Mouse (Mus musculus) forebrain, embryonic 15.5 days (tissue): Measurements from ENCODE around the gene Tmprss9. TPM values are rescaled to one million over a fixed set of nuclear protein-coding genes. Genes with fewer than 3 reads are reported as not detected.
A peak's percentile ranks its signal among the peaks of the same experiment; 100 is the strongest.

Experiments
- ATAC-seq: fragments of 200-750 bp; cut with Nextera tagmentation; replicated peaks from 2 replicates; pipeline ENCODE4 v1.8.0; 2017; ENCODE audit warnings: mild to moderate bottlenecking, moderate TSS enrichment, moderate library complexity
- H3K27ac ChIP-seq: fragments of 300-500 bp; sonication (generic); replicated peaks from 2 replicates; pipeline ENCODE4 v1.5.1; 2015; ENCODE audit warnings: mild to moderate bottlenecking, inconsistent platforms
- H3K27me3 ChIP-seq: fragments of 300-500 bp; sonication (generic); 2 replicates; pipeline ENCODE4 v1.6.1; 2015; ENCODE audit warnings: inconsistent platforms
- H3K36me3 ChIP-seq: fragments of 300-500 bp; sonication (generic); 2 replicates; pipeline ENCODE4 v1.6.1; 2015; ENCODE audit warnings: mild to moderate bottlenecking, inconsistent platforms
- H3K4me1 ChIP-seq: fragments of 300-500 bp; sonication (generic); 2 replicates; pipeline ENCODE4 v1.6.1; 2015; ENCODE audit warnings: inconsistent platforms
- H3K4me2 ChIP-seq: fragments of 300-500 bp; sonication (generic); replicated peaks from 2 replicates; pipeline ENCODE4 v1.6.1; 2015; ENCODE audit warnings: mild to moderate bottlenecking, inconsistent platforms
- H3K4me3 ChIP-seq: fragments of 300-500 bp; sonication (generic); 2 replicates; pipeline ENCODE4 v1.5.1; 2015; ENCODE audit warnings: mild to moderate bottlenecking, inconsistent platforms
- H3K9ac ChIP-seq: fragments of 300-500 bp; sonication (generic); replicated peaks from 2 replicates; pipeline ENCODE4 v1.6.1; 2015; ENCODE audit warnings: mild to moderate bottlenecking, inconsistent platforms
- H3K9me3 ChIP-seq: fragments of 300-500 bp; sonication (generic); 2 replicates; pipeline ENCODE4 v1.6.1; 2016; ENCODE audit warnings: inconsistent platforms
- WGBS: fragments of 180-500 bp; shearing (Covaris S2); methylation state at CpG from one replicate; pipeline ENCODE4 v1.1.7; 2015; ENCODE audit warnings: mixed read lengths; 5-methylcytosine and 5-hydroxymethylcytosine counted together
- polyA plus RNA-seq: library from polyadenylated mRNA; unstranded; fragments of >200 nt; fragmentation: Nextera tagmentation; extraction: Ambion mirVana; gene quantifications from 2 replicates; pipeline ENCODE4 v1.2.1, GENCODE M21; 2015

Tmprss9 gene
- polyA plus RNA-seq, 1 experiment from 2014 or later = 0.15 TPM

DNA sequence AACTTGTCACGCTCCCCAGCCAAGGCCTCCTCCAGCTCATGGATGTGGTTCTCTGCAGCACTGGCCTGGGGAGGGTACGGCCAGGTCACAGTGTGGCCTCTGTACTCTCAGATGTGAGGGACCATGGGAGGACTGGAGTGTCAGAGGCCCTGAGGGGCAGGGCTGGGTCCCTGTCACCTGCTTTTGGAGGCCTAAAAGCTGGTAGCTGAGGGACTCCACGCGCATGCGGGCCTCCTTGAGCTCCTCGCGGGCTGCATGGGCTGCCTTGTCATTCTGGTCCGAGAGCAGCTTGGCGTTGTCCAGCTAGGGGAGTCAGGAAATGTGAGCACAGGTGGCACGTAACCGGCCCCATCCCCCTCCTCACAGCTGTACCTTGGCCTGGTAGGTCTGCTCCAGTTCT is 33.1 kb downstream of the Tmprss9 start:
- no peaks in the 10 kb centered on the region for H3K9me3 ChIP-seq
- peaks cover 52% of the 10 kb centered on the region for H3K36me3 ChIP-seq
- H3K4me2 ChIP-seq = no peak overlapping the region
- no peak overlapping the region for H3K9ac ChIP-seq
- WGBS = 94% methylated on average over 11 of the region's 11 CpGs
- H3K4me1 ChIP-seq = peaks cover 4% of the 10 kb centered on the region
- no peak overlapping the region for H3K4me3 ChIP-seq
- no peak overlapping the region for H3K27ac ChIP-seq
- ATAC-seq = no peak
- H3K27me3 ChIP-seq = no peaks in the 10 kb centered on the region

DNA sequence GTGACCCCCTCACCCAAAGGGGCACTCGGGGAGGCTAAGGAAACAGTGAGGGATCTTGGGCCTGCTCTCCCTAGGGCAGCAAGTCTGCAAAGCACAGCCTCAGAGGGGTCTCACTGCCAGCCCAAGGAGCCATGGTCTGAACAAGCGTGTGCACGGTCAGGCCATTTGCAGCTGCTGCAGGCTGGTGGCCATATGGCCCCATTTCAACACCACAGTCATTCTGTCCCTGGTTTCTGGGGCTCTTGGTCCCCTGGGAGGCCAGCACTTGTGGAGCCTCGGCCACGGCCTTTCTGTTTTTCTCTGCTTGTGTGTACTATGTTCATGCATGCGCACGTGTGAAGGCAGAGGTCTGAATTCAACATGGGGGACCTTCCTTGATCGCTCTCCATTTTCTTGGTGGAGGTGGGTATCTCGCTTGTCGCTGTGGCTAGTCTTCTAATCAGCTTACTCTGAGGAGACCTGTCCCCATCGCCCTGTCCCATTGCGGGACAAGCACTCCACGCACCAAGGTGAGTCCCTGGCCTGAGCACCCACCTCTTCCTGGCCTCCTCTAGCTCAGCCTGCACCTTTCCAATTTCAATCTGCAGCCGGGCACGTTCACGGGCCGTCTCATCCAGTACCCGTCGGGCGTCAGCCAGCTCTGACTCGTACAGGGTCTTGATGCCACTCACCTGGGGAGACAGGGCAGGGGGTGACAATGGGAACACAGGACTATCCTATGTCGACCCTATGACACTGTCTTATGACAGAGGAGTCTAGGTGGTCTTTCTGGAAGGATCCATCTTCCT is 37.9 kb downstream of the Tmprss9 start:
- 94% methylated on average over 22 of the region's 22 CpGs for WGBS
- no peaks in the 10 kb centered on the region for H3K4me1 ChIP-seq
- H3K9me3 ChIP-seq = no peaks in the 10 kb centered on the region
- peaks cover 54% of the 10 kb centered on the region for H3K36me3 ChIP-seq
- no peak overlapping the region for H3K4me2 ChIP-seq
- no peak for ATAC-seq
- H3K27me3 ChIP-seq = no peaks in the 10 kb centered on the region
- H3K4me3 ChIP-seq = no peak overlapping the region
- no peak overlapping the region for H3K9ac ChIP-seq
- no peak overlapping the region for H3K27ac ChIP-seq

DNA sequence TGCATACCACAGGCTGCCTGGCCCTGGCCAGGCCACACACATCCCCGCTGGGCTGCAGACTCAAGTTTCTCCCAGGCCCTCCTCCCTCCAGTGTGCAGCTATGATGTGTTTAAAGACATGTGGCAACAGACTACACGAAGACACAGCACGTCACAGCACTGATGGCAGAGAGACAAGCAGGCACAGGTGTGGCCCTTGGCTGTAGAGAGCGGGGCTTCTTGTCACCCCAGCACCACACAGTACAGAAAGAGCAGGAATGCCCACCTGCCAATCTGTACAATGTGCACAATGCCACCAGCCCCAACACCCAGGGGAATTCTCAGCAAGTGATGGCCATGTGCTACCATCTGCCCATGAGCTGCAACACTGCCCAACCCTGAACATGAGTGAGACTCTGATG is 39.7 kb downstream of the Tmprss9 start:
- peaks cover 8% of the 10 kb centered on the region for H3K4me1 ChIP-seq
- no peaks in the 10 kb centered on the region for H3K27me3 ChIP-seq
- 93% methylated on average over 4 of the region's 4 CpGs for WGBS
- H3K4me2 ChIP-seq = no peak overlapping the region
- ATAC-seq = no peak
- peaks cover 39% of the 10 kb centered on the region for H3K36me3 ChIP-seq
- no peak overlapping the region for H3K4me3 ChIP-seq
- H3K9me3 ChIP-seq = no peaks in the 10 kb centered on the region
- H3K27ac ChIP-seq = no peak overlapping the region
- H3K9ac ChIP-seq = no peak overlapping the region

DNA sequence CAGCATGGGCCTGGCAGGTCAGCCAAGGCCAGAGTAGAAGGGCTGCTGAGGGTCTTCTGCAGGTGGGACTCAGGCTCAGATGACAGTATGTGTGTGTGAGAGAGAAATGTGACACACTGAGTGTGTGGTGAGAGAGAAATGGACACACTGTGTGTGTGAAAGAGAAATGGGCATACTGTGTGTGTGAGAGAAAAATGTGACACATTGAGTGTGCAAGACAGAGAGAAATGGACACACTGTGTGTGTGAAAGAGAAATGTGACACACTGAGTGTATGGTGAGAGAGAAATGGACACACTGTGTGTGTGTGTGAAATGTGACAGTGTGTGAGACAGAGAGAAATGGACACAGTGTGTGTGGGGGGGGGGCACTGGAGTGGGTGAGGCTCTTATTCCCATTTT is 40.2 kb downstream of the Tmprss9 start:
- Histone ChIP-seq H3K4me3 (no peak overlapping the region), H3K36me3 (peaks cover 39% of the 10 kb centered on the region), H3K9ac (no peak overlapping the region), H3K27ac (no peak overlapping the region), H3K4me1 (peaks cover 14% of the 10 kb centered on the region), H3K9me3 (no peaks in the 10 kb centered on the region), H3K27me3 (no peaks in the 10 kb centered on the region), H3K4me2 (no peak overlapping the region)
- no peak for ATAC-seq

DNA sequence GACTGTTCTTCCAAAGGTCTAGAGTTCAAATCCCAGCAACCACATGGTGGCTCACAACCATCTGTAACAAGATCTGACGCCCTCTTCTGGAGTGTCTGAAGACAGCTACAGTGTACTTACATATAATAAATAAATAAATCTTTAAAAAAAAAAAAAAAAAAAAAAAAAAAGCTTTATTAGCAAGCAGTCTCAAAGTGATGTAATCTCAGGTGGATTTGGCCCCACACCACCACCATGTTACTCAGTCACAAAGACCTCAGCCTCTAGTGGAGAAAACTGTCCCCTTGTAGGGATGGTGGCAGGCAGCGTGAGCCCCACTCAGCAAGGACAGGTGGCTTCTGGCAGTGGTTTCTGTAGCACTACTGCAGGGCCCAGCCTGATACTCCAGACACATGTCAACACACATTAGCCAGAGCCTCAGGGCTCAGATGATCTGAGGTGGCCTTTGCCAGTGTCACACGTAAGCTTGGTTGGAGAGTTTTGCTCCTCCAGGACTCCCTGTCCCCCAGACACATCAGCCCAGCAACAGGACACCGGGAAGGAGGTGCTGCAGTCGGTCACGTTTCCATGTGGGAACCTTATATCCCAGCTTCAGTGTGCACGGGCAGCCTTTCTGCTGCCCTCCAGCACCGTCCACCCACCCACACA is 41.8 kb downstream of the Tmprss9 start:
- WGBS = 87% methylated on average over 7 of the region's 8 CpGs
- Histone ChIP-seq H3K9me3 (no peaks in the 10 kb centered on the region), H3K27me3 (no peaks in the 10 kb centered on the region), H3K4me2 (no peak overlapping the region), H3K9ac (no peak overlapping the region), H3K36me3 (peaks cover 31% of the 10 kb centered on the region), H3K27ac (no peak overlapping the region), H3K4me3 (no peak overlapping the region), H3K4me1 (peaks cover 22% of the 10 kb centered on the region)
- ATAC-seq = no peak

DNA sequence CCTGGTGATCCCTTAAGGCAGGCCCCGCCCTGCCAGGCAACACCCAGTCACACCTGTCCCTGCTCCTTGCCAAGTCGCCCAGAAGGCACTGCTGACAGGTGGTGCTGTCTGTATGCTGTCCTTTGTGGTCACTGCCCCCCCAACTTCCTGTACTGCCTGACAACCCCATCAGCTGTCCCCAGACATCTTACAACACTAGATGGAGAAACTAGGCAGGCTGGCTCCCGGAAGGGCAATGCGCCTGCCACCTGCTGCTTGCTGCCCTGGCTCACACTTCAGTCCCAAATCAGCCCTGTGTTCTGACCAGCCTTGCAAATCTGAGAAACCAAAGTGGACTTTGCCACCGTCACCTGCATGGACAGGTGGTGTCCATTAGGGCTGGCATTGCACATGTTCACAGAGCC is 42.6 kb downstream of the Tmprss9 start:
- Histone ChIP-seq H3K27ac (no peak overlapping the region), H3K4me3 (no peak overlapping the region), H3K36me3 (peaks cover 25% of the 10 kb centered on the region), H3K4me2 (no peak overlapping the region), H3K27me3 (no peaks in the 10 kb centered on the region), H3K4me1 (peaks cover 24% of the 10 kb centered on the region), H3K9ac (no peak overlapping the region), H3K9me3 (no peaks in the 10 kb centered on the region)
- 87% methylated on average over 5 of the region's 5 CpGs for WGBS
- no peak for ATAC-seq

DNA sequence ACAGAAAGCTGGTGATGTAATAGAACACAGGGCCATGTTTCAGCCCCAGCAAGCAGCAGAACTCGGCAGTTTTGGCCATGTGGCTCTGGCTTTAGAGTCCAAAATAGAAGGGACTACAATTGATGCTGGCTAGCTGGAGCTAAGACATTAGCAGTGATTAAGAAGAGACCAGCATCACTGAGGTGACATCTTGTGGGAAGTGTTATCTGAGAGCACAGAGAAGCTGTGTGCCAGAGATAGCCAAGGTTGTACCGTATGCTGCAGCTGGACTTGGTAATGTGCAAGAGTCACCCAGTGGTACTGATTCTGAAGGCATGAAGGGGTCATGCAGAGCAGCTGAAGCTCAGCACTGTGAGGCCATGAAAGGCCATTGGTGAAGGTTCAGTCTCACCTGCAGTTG is 43.6 kb downstream of the Tmprss9 start:
- Histone ChIP-seq H3K27ac (no peak overlapping the region), H3K36me3 (peaks cover 15% of the 10 kb centered on the region), H3K9me3 (no peaks in the 10 kb centered on the region), H3K4me2 (no peak overlapping the region), H3K4me1 (peaks cover 24% of the 10 kb centered on the region), H3K9ac (no peak overlapping the region), H3K4me3 (no peak overlapping the region), H3K27me3 (no peaks in the 10 kb centered on the region)
- WGBS = 85% methylated on average over 2 of the region's 2 CpGs
- no peak for ATAC-seq

DNA sequence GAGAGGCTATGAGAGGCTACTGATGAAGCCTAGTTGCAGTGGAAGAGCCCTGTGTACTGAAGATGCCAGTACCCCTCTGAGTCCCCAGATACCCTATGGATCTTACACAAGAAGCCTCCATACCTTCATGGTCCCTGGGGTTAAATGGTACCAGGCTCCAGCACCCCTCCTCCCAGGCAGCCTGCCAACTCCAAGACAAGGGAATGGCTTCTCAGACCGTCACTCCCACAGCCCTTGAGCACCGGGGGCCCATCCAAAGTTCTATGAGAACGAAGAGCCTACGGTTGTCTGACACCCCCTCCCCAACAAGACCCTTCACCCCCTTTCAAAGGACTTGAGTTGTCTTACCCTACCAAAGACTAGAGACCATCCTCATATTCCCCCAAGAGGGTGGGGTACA is 44.1 kb downstream of the Tmprss9 start:
- ATAC-seq = no peak
- no peak overlapping the region for H3K9ac ChIP-seq
- no peaks in the 10 kb centered on the region for H3K27me3 ChIP-seq
- H3K4me2 ChIP-seq = no peak overlapping the region
- H3K4me3 ChIP-seq = no peak overlapping the region
- peaks cover 11% of the 10 kb centered on the region for H3K36me3 ChIP-seq
- WGBS = 80% methylated on average over 4 of the region's 4 CpGs
- peaks cover 24% of the 10 kb centered on the region for H3K4me1 ChIP-seq
- H3K9me3 ChIP-seq = no peaks in the 10 kb centered on the region
- H3K27ac ChIP-seq = no peak overlapping the region

DNA sequence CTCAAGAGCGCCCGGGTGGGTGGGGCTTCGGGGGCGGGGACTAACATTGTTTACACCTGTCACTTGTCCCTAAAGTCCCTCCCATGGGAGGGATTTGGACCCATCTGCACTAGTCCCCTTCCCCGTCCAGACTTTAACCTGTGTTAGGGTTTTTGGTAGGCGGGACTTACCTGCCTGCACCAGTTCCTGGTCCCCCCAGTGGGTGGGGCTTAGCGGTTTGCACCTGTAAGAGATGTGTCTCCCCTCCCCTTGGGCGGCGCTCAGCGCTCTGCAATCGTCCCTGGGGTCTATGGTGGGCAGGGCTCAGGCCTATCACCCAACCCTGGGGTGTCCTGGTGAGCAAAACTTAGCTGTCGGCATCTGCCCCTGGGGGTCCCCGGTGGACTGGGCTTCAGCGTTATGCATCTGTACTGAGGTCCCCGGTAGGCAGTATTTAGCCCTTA is 45.7 kb downstream of the Tmprss9 start:
- ATAC-seq = peak; percentile 49
- WGBS = 3% methylated on average over 15 of the region's 15 CpGs
- Histone ChIP-seq H3K9me3 (no peaks in the 10 kb centered on the region), H3K27me3 (no peaks in the 10 kb centered on the region), H3K36me3 (no peaks in the 10 kb centered on the region), H3K27ac (peak overlapping the region; percentile 80), H3K9ac (peak overlapping the region; percentile 80), H3K4me2 (peak overlapping the region; percentile 92), H3K4me3 (peak overlapping the region; percentile 85), H3K4me1 (peaks cover 24% of the 10 kb centered on the region)

DNA sequence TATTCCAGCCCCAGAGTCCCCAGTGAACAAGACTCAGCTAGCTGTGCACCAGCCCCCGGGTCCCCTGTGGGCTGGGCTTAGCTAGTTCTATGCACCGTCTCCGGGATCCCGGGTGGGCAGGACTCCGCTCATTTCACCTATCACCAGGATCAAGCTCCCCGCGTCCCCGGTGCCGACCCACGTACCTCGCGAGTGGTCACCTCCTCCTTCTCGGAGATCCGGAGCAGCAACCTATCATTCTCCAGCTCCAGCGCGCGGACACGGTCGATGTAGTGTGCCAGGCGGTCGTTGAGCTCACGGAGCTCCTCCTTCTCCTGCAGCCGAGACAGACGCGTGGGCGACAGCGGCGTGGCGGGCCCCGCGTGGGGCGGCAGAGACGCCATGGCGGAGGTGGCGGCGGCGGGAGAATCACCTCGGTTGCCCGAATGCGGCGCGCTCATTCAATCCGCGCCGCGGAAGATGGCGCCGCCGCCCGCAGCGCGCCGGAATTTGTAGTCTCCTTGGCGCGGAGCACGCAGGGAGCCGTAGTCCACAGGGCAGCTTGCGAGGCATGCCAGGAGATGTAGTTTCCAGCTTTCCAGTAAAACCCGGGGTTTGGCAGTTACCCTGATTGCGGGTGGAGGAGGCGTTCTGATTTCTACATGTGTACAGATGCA is 46.3 kb downstream of the Tmprss9 start, which contains the start of gene Lmnb2:
Gene Lmnb2 (minus strand): TSS at position 467 of the 656 bp plus-strand sequence.
- Histone ChIP-seq H3K36me3 (no peaks in the 10 kb centered on the region), H3K4me3 (peak within 1 kb of the TSS; percentile 85), H3K4me1 (peaks cover 24% of the 10 kb centered on the region), H3K9ac (peak within 1 kb of the TSS; percentile 80), H3K27ac (peak within 1 kb of the TSS; percentile 80), H3K9me3 (no peaks in the 10 kb centered on the region), H3K4me2 (peak within 1 kb of the TSS; percentile 92), H3K27me3 (no peaks in the 10 kb centered on the region)
- ATAC-seq = peak; percentile 83
- under 1% methylated on average over 61 of the region's 61 CpGs for WGBS

DNA sequence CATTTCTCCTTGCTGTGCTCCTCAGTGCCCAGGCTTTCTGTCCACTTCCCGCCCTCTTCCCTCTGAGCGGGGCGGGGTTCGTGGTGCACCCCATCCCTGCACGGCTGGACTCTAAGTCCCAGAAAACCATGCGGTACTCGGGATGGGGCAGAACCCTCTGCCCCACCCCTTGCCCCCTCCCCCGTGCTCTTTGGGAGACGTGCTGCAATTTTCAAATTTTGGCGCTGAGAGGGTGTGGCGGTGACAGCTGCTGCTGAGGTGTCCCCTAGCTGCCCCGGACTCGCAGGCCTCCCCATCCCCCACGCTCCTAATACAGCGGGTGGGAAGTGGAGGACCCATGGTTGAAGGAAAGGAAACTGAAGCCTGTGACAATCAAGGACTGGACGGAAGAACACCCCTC is 50.3 kb downstream of the Tmprss9 start:
- Histone ChIP-seq H3K4me3 (peak overlapping the region; percentile 9; the same call in 1 of the 2 replicates), H3K36me3 (no peaks in the 10 kb centered on the region), H3K27me3 (no peaks in the 10 kb centered on the region), H3K9ac (peak overlapping the region; percentile 18; the same call in 1 of the 2 replicates), H3K4me2 (peak overlapping the region; percentile 34), H3K4me1 (peaks cover 10% of the 10 kb centered on the region), H3K27ac (no peak overlapping the region), H3K9me3 (no peaks in the 10 kb centered on the region)
- 0 out of 2 replicates have a peak, but pooled peaks have one; percentile 15 for ATAC-seq
- WGBS = 4% methylated on average over 16 of the region's 16 CpGs

DNA sequence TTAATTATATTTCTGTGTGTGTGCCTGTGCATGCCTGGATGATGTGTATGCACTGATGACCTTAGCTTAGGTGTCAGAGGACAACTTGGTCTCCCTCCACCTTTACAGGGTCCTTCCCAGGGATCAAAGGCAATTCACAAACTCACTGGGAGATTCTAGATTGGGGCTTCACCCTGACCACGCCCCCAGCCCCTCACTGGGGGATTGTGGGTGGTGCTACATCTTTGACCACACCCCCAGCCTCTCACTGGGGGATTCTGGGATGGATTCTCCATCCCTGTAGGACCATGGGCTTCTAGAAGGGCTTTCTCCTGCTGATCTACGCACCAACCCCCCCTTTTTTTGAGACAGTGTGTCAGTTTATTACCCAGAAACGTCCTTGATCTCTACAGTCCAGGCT is 53.8 kb downstream of the Tmprss9 start:
- H3K4me3 ChIP-seq = no peak overlapping the region
- peaks cover 5% of the 10 kb centered on the region; the same call in 1 of the 2 replicates for H3K27me3 ChIP-seq
- 34% methylated on average over 3 of the region's 3 CpGs for WGBS
- no peak overlapping the region for H3K9ac ChIP-seq
- no peak for ATAC-seq
- no peaks in the 10 kb centered on the region for H3K9me3 ChIP-seq
- no peaks in the 10 kb centered on the region for H3K36me3 ChIP-seq
- H3K4me1 ChIP-seq = peaks cover 16% of the 10 kb centered on the region
- no peak overlapping the region for H3K27ac ChIP-seq
- H3K4me2 ChIP-seq = no peak overlapping the region
